Mouse (Mus musculus) heart, adult 11 months (tissue): ENCODE data around the gene Col1a1.

Experiments
- DNase-seq: peaks from one replicate; pipeline ENCODE4 v3.0.0; 2022

Col1a1 gene

DNA sequence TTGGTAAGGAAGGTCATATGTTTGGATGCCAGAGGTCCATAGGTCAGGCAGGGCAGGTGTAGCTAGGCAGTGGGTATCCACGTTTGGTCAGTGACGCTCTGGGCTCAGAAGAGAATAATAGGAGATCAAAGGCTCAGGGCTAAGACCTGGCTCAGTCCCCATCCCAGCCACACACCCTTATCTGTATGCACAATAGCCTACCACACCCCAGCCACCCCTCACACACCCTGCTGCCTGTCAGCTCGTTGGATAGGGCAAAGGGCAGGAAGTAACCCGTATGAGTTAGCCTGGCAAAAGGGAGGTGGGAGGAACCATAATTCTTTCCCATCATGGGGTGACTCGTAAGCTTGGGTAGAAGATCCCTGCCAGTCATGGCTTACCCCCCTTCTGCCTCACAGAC, 61.6 kb downstream of the Col1a1 start:
- peak; percentile 95 for DNase-seq

DNA sequence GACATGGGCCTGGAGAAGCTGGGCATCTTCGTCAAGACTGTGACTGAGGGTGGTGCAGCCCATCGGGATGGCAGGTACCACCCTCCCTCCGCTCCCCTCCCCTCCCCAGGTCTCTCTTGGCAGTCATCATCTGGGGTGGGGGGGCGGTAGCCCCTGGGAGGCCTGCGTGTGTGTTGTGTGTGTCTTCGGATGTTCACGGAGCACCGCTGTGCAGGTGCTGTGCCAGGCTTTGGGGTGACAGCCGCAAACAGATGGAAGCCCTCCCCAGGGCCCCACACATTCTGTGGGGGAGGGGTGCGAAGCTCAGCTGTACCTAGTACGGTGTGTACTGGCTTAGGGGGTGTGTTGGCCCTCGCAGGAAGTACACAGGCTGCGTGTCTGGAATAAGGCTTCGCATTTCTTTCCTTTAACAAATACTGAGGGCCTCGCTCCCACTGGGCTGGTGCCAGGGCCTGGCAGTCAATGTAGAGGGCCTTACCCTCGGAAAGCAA, 62.1 kb downstream of the Col1a1 start:
- peak; percentile 98 for DNase-seq

DNA sequence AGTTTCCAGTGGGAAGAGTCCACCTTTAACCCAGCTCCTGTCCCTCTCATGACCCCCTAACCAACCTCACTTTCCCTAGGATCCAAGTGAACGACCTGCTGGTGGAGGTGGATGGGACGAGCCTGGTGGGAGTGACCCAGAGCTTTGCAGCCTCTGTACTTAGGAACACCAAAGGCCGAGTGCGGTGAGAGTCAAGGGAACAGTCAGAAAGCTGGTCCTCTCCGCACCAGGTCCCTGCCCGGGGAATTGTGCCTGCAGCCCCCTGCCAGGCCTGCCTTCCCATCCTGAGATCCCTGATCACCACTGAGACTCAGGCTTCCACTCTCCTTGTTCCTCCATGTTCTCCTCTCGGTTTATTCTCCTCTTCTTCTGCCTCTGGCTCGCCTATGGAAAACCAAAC, 64.1 kb downstream of the Col1a1 start:
- DNase-seq: no peak

DNA sequence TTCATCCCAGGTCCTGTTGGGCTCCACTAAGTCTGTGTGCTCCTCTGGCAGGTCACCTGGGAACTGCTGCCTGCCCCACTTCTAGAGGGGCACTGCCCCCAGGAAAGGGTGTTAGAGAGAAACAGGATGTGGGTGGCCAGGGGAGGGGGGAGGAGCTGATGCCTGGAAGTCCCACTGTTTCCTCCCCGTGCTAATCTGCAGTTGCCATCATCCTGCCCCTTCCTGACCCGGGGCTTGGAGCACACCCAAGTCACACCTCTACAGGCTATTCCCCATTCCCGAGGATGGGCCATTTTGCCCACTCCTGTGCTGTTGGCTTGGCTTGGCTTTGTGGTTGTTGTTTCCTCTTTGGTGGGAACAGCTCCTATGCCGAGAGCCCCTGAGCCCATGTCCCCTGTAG, 64.5 kb downstream of the Col1a1 start:
- peak; percentile 98 for DNase-seq

DNA sequence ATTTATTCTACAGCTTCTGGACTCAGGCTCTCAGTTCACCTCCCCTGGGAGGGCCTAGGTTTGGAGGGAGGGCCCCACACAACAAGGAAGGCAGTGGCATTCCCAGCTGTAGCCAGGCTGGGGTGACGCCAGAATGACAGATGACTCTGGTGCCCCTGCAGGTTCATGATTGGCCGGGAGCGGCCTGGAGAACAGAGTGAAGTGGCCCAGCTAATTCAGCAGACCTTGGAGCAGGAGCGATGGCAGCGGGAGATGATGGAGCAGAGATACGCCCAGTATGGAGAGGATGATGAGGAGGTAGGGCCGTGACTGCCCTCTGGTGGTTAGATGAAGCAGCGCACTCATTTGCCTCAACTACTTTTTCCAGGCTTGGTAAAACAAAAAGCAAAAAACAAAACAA, 65.0 kb downstream of the Col1a1 start:
- DNase-seq: peak; percentile 97

DNA sequence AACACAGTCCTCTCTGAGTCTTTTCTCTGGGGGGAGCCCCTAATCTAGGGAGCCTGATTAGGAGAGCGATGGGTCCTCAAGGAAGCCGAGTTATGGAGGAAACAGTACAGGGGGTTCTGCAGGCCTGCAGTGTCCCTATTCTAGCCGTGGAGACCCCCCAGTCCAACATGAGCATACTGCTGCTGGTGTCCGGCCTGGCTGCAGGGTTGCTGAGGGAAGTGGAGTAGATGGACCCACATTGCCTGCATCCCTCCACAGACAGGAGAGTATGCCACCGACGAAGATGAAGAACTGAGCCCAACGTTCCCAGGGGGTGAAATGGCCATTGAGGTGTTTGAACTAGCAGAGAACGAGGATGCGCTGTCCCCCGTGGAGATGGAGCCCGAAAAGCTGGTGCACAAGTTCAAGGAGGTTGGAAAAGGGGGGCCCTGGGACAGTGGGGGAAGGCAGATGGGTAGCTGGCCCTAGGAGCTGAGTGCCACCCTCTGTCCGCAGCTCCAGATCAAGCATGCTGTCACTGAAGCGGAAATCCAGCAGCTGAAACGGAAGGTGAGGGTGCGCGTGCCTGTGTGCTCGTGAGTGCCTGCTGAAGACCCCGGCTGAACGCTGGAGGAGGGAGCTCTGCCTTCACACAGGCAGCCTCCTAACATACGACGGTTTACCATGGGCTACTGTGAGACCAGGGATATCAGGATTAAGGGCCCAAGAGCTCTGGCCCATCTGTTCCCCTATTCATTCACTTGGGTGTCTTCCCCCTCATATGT, 65.7 kb downstream of the Col1a1 start:
- peak; percentile 93 for DNase-seq
